Mouse (Mus musculus): Measurements from ENCODE around the gene Ntn1. TPM values are rescaled to one million over a fixed set of nuclear protein-coding genes. Genes with fewer than 3 reads are reported as not detected.

Ntn1 gene
- polyA plus RNA-seq, 1 experiment from 2014 or later, result 3.2 TPM

DNA sequence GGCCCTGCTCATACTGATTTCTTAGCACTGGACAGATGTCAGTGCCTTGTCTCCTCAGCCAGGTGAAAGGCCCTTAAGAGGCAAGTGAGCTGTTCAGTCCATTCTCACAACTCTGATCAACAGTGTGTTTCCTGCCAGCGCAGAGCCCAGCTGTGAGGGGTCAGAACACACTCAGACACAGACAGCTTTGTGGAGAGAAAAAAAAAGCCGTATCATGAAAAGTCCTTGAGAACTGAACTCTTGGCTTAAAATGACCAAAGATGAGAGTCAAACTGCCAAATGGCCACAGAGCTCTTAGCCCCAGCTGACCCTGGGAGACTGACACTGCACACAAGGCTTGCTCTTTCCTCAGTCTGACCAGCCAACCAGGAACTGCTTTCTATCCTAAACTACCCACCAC, 192.6 kb downstream of the Ntn1 start:
- Histone ChIP-seq H3K4me3 (ENCODE audit: low read depth, low read length) (no peak overlapping the region), H3K4me1 (ENCODE audit: insufficient read depth) (peaks cover 28% of the 10 kb centered on the region), H3K36me3 (ENCODE audit: insufficient read depth) (no peaks in the 10 kb centered on the region), H3K27ac (ENCODE audit: low read depth) (peak overlapping the region; percentile 26; the same call in 1 of the 2 replicates), H3K9me3 (ENCODE audit: low read depth, low read length) (no peaks in the 10 kb centered on the region), H3K4me2 (no peak overlapping the region), H3K27me3 (ENCODE audit: insufficient read depth, low read length) (no peaks in the 10 kb centered on the region), H3K9ac (no peak overlapping the region)
- ATAC-seq (ENCODE audit: insufficient read depth) (no peak), DNase-seq (peak; percentile 68)
- TF ChIP-seq CTCF (IDR thresholded peaks at IDR 0.05; ENCODE audit: low read depth), result no peak
- 28% methylated on average over 2 of the region's 2 CpGs for WGBS

DNA sequence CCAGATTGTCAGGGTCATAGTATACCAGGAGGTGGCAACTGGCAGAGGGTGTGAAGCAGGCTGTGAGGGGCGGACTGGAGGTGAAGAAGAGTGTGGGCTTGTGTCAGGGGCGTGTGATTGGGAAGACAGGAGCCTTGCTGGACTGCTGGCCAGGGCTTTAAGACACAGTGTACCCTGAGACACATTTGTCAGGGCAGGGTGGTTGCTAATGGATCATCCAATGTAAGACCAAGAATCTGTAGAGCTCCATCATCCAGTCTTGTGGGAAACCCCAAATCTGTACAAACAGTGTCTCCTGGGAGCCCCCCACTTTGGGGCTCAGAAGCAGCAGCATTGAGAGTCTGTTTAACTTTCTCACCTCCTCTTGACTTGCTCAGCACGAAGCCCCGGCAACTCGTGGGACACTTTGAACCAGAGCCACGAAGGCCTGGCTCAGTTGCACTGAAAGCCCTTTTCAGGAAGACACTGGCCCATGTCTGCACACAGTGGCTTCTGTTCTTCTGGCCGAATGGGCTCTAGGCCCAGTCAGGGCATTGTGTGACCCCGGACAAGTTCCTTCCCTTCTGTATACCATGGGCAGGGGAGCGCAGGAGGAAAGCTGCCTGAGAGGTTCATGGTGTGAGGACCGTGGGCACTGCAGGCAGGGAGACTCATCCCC, 194.9 kb downstream of the Ntn1 start:
- ATAC-seq (ENCODE audit: insufficient read depth) (no peak), DNase-seq (no peak)
- 73% methylated on average over 10 of the region's 10 CpGs for WGBS
- Histone ChIP-seq H3K4me3 (ENCODE audit: low read depth, low read length) (no peak overlapping the region), H3K9me3 (ENCODE audit: low read depth, low read length) (no peaks in the 10 kb centered on the region), H3K9ac (no peak overlapping the region), H3K27me3 (ENCODE audit: insufficient read depth, low read length) (no peaks in the 10 kb centered on the region), H3K4me2 (no peak overlapping the region), H3K27ac (ENCODE audit: low read depth) (no peak overlapping the region), H3K4me1 (ENCODE audit: insufficient read depth) (peaks cover 20% of the 10 kb centered on the region), H3K36me3 (ENCODE audit: insufficient read depth) (no peaks in the 10 kb centered on the region)
- no peak for TF ChIP-seq CTCF (IDR thresholded peaks at IDR 0.05; ENCODE audit: low read depth)

DNA sequence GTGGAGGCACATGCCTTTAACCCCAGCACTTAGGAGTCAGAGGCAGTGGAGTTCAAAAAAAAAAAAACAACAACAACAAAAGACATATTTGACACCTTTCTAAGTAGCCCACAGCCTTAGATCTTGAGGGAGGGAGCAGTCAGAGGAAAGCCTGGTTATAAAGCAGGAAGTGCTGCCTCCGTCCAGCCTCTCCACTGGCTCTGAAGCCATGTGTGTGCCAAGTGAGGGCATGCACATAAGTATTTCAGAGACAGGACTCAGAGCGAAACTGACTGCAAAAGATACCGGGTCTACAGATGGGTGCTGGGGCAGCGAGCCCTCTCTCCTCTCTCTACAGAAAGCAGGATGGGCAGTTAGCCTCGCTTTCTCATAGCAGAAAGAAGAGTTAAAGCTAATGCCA, 196.2 kb downstream of the Ntn1 start:
- no peaks in the 10 kb centered on the region for H3K36me3 ChIP-seq (ENCODE audit: insufficient read depth)
- ATAC-seq (ENCODE audit: insufficient read depth) (no peak), DNase-seq (no peak)
- H3K27me3 ChIP-seq (ENCODE audit: insufficient read depth, low read length), result no peaks in the 10 kb centered on the region
- H3K4me3 ChIP-seq (ENCODE audit: low read depth, low read length), result no peak overlapping the region
- WGBS, result 63% methylated on average over 5 of the region's 5 CpGs
- peaks cover 33% of the 10 kb centered on the region for H3K4me1 ChIP-seq (ENCODE audit: insufficient read depth)
- no peak overlapping the region for H3K4me2 ChIP-seq
- H3K9ac ChIP-seq, result no peak overlapping the region
- no peak for TF ChIP-seq CTCF (IDR thresholded peaks at IDR 0.05; ENCODE audit: low read depth)
- H3K27ac ChIP-seq (ENCODE audit: low read depth), result no peak overlapping the region
- H3K9me3 ChIP-seq (ENCODE audit: low read depth, low read length), result no peaks in the 10 kb centered on the region

DNA sequence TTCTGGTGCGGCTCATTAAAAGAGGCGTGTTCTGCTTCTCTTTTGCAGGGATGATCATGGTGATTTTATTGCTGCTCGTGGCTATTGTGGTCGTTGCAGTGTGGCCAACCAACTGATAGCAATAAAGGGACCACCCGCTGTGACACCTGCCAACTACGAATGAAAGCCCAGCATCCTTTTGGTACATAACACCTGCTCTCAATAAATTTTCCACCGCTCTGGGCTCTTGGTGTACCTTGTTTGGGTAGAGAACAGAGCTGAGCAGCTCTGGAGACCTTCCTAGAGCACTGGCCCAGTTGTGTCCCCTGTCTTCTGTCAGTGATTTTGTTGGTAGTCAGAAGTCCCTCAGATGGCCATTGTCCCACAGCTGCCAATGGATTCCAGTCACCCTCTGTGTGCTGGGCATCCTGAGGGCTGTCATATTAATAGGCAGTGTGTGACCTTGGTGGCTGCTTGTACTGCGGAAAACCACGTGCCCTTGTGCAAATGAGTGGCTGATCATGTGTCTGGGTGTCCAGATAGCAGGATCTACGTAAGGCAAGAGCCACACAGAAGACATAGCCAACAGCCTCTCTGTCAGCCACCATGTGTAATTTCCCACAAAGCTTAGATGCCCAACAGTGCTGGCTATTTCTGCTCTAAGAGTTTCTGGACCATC, 196.8 kb downstream of the Ntn1 start:
- TF ChIP-seq CTCF (IDR thresholded peaks at IDR 0.05; ENCODE audit: low read depth), result no peak
- H3K36me3 ChIP-seq (ENCODE audit: insufficient read depth), result no peaks in the 10 kb centered on the region
- DNase-seq (no peak), ATAC-seq (ENCODE audit: insufficient read depth) (no peak)
- H3K27me3 ChIP-seq (ENCODE audit: insufficient read depth, low read length), result no peaks in the 10 kb centered on the region
- no peak overlapping the region for H3K27ac ChIP-seq (ENCODE audit: low read depth)
- peaks cover 36% of the 10 kb centered on the region for H3K4me1 ChIP-seq (ENCODE audit: insufficient read depth)
- no peak overlapping the region for H3K9ac ChIP-seq
- no peaks in the 10 kb centered on the region for H3K9me3 ChIP-seq (ENCODE audit: low read depth, low read length)
- no peak overlapping the region for H3K4me3 ChIP-seq (ENCODE audit: low read depth, low read length)
- no peak overlapping the region for H3K4me2 ChIP-seq
- 72% methylated on average over 10 of the region's 10 CpGs for WGBS

DNA sequence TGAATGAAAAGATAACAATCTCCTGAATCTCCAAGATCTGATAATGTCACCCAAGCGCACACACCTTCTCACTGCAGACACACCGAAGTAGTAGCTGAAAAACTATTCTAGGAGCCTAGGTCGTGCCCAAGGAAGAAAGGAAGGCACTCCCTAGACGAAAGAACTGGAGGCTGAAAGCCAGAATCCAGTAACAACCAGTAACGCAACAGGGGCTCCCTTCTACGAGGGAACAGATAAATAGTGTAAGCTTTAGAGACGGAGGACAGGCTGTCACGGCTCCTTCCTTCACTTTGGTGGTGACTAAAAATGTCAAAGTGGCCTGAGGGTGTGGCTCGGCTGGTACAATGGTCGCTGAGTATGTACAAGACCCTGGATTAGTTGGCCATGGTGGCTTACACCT, 198.1 kb downstream of the Ntn1 start:
- Histone ChIP-seq H3K4me3 (ENCODE audit: low read depth, low read length) (no peak overlapping the region), H3K4me1 (ENCODE audit: insufficient read depth) (peaks cover 29% of the 10 kb centered on the region), H3K4me2 (no peak overlapping the region), H3K9me3 (ENCODE audit: low read depth, low read length) (no peaks in the 10 kb centered on the region), H3K9ac (no peak overlapping the region), H3K36me3 (ENCODE audit: insufficient read depth) (no peaks in the 10 kb centered on the region), H3K27me3 (ENCODE audit: insufficient read depth, low read length) (no peaks in the 10 kb centered on the region), H3K27ac (ENCODE audit: low read depth) (no peak overlapping the region)
- WGBS, result 48% methylated on average over 10 of the region's 10 CpGs
- ATAC-seq (ENCODE audit: insufficient read depth) (no peak), DNase-seq (no peak)
- no peak for TF ChIP-seq CTCF (IDR thresholded peaks at IDR 0.05; ENCODE audit: low read depth)

DNA sequence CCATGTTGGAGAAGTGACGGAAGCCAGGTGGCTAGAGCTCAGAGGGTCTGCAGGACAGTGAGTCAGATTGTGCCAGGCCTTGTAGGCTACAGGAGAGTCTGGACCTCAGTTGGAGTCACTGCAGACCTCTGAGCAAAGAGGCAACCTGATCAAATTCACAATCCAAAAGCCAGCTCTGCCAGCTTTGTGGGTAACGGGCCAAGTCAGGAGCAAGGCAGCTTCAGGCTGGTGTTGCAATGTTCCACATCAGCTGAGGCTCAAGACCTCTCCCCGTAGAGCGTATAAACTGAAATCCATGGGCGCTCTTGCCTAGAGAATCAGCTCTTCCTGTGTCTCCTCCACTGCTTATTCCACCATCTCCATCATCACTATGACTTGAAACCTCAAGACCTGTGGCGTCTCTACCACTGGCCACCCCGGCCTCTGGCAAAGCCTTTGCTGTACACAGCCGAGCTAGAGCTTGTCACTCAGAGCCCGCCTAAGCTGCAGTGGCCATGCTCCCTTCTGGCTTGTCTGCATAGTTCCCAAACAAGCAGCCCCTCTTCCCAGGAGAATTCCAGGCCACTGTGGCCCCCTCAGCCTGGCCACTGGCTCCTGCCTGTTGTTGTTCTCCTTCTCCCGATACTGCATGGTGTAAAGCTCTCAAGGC, 198.7 kb downstream of the Ntn1 start:
- H3K4me1 ChIP-seq (ENCODE audit: insufficient read depth), result peaks cover 29% of the 10 kb centered on the region
- H3K4me2 ChIP-seq, result no peak overlapping the region

DNA sequence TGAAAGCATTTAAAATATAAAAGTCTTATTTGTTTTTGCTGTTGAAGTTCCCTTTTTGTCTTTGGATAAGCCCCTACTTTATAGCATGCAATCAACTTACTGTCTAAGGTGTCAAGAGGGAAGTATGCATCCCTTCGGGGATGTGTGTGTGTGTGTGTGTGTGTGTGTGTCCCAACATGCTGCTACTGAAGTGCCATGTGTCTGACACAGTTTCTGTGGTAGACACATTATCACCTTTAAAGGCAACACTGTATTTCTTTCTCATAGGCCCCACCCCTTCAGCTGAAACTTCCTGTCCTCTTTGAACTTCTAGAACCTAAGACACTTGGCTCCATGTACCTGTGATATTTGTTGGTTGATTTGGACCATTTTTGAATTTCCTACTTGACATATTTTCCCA, 199.6 kb downstream of the Ntn1 start:
- Histone ChIP-seq H3K4me1 (ENCODE audit: insufficient read depth) (peaks cover 28% of the 10 kb centered on the region), H3K4me2 (no peak overlapping the region), H3K27me3 (ENCODE audit: insufficient read depth, low read length) (no peaks in the 10 kb centered on the region), H3K4me3 (ENCODE audit: low read depth, low read length) (no peak overlapping the region), H3K27ac (ENCODE audit: low read depth) (no peak overlapping the region), H3K9ac (no peak overlapping the region), H3K36me3 (ENCODE audit: insufficient read depth) (no peaks in the 10 kb centered on the region), H3K9me3 (ENCODE audit: low read depth, low read length) (no peaks in the 10 kb centered on the region)
- no peak for ATAC-seq (ENCODE audit: insufficient read depth)
- DNase-seq, result no peak
- no peak for TF ChIP-seq CTCF (IDR thresholded peaks at IDR 0.05; ENCODE audit: low read depth)
- 46% methylated on average over 1 of the region's 1 CpGs for WGBS

More for the DNA sequence above, 198.7 kb downstream of the Ntn1 start:
- ATAC-seq (ENCODE audit: insufficient read depth) (no peak), DNase-seq (no peak)
- no peak for TF ChIP-seq CTCF (IDR thresholded peaks at IDR 0.05; ENCODE audit: low read depth)
- H3K9me3 ChIP-seq (ENCODE audit: low read depth, low read length), result no peaks in the 10 kb centered on the region
- H3K36me3 ChIP-seq (ENCODE audit: insufficient read depth), result no peaks in the 10 kb centered on the region
- H3K27ac ChIP-seq (ENCODE audit: low read depth), result no peak overlapping the region
- WGBS, result 76% methylated on average over 10 of the region's 10 CpGs
- no peak overlapping the region for H3K9ac ChIP-seq
- no peaks in the 10 kb centered on the region for H3K27me3 ChIP-seq (ENCODE audit: insufficient read depth, low read length)
- H3K4me3 ChIP-seq (ENCODE audit: low read depth, low read length), result no peak overlapping the region

All from lung, embryonic 14.5 days (tissue).